Mouse (Mus musculus) liver, embryonic 14.5 days (tissue): Measurements from ENCODE around the gene Catsperz.

ENCODE experiments used
- CTCF ChIP-seq: IDR thresholded peaks from 2 replicates; pipeline ENCODE4 v1.5.1; 2016; ENCODE audit warnings: antibody characterized with exemption, low read depth, control low read depth
- EP300 ChIP-seq: IDR thresholded peaks from 2 replicates; pipeline ENCODE4 v1.6.1; 2016; ENCODE audit warnings: antibody characterized with exemption, low read depth

DNA sequence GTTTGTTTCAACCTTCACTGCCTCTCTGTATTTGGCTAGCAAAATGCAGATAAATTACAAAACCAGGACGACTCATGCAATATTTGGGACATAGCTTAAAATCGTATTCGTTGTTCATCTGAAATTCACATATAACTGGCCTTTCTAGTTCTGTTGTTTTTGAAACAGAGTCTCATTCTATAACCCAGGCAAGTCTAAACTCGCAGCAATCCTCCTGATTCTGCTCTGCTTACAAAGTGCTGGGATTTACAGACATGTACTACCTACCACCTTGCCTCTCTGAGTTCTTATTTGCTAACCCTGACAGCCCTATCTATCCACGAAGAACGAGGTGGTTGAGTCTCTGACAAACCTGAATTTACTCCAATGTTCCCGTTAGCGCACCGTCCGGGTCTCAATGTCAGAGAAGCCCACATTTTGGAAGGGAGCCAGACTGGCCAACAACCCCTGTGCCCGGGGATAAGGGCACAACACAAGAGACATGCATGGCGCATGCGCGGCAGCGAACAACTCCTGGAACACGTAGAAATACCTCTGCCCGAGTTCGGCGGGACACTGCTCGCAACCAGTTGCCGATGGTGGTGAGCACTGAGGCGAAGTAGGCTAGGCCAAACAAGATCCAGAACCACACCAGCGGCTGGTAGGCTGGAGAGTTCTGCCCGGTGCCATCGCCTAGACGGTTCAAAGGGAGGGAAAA lies 1.5 kb upstream of the Catsperz start:
- TF ChIP-seq CTCF = no peak
- TF ChIP-seq EP300 = no peak
